Mouse (Mus musculus) spleen, adult 18-20 months (tissue): Measurements from ENCODE around the gene Ufc1.

Source experiments
- DNase-seq, 2 experiments: peaks; one replicate each; pipeline ENCODE4 v3.0.0; 2022; ENCODE audit warnings: mixed read lengths in 2 of 2

Gene Ufc1

GRCm38 (mm10) chr1:171286517-171286916, 8.3 kb downstream of the Ufc1 start:
- no peak for DNase-seq

DNA sequence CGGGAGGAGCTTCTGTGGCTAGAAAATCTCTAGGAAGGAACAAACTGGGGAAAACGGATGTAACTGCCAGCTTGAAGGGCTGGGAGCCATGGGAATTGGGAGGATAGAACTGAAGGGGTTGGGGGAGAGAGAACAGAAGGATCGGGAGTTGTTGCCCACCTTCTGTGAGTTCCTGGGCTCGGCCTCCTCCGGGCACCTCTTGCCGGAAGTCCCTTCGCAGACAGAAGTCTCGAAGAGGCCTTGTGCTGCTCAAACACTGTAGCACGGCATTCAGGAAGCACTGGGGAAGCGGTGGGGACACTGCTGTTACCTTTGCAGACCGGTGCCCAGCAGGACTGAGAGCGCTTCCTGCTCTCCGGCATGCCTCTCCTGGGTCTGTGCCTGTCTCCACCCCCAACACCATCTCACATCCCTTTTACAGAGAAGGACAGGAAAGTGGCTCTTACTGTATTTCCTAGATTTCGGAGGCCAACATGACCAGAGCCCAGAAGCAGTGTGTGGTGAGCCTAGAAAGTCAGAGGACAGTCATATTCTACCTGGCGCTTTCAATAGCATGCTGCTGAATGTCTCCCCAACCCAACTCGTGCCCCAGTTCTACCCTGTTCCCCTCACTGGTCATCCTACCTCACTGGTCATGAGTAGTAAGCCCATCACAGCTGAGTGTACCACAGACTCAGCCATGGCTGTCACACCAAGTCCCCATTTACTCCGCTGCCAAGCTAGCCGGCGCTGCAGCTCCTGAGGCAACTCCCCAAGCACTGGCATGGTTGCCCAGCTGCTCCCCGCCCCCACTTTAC, 9.5 kb downstream of the Ufc1 start:
- no peak for DNase-seq

DNA sequence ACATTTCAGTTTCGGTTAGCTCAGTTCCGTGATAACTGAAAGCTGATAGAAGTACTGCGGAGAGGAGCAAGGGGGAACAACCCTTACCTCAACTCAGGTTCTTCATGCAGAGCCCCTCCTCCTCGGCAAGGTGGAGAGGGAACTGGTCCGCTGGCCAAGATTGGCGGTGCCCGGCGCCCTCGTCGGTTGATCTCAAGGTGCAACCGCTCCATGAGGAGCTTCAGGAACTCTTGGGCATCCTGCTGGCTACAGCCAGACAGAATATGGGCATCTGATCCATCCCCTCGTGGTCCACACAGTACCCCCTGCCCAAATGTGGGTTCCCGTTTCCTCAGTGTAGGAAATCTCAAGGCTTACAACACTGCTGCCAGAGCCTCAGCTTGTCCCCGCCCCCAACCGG, 10.3 kb downstream of the Ufc1 start:
- DNase-seq, result no peak

- DNase-seq, result no peak
These were observed 11.3 kb downstream of the Ufc1 start for GRCm38 (mm10) chr1:171283188-171284160.

DNA sequence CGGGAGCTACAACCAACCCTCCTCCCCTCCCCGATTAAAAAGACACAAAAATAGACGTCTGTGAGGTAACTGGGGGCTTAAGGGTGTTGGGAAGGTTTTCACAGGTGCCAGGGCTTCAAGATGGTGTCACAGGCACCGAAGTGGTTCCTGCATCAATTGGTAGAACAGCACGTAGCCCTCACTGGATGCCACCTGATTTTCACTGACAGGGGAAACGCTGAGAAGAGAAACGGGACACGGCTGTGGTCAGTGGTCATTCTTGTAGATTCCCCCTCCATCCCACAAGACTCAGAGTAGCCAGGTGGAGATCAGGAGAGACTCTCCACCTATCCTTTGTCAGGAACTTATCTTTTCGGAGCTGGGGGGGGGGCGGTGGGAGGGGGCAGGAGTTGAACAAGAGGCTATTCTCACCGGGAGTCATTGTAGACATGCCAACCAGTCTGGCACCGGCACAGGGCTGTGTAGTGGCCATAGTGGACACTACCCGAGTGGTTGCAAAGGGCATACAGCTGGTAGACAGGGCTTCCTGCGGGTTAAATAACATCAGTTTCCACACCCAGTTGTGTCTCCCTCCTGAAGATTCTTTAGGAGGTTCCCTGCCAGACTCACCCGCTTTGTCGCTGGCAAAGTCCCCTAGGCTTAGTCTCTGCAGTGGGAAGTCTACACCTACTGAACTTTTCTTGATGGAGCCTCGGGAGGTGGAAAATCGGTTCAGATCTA, 12.6 kb downstream of the Ufc1 start:
- no peak for DNase-seq

DNA sequence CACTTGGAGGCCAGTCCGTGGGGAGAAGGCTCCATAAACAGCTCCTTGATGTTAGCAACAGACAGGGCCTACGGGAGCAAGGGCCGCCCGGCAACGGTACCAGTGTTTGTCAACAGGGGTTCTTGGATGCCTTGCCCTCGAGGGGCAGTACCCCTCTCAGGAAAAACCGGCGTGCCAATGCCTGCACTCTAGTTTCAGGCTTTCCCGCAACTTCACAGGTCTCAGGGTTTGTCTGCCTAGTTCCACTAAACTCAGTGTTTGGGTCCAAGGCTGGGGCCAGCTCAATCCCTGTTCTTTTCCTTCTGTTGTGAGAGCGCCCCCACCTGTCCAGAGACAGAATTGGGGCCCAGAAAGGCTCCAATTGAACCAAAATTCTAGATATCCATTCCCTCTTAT, 13.3 kb downstream of the Ufc1 start:
- DNase-seq, result peak; percentile 44 to 74

DNA sequence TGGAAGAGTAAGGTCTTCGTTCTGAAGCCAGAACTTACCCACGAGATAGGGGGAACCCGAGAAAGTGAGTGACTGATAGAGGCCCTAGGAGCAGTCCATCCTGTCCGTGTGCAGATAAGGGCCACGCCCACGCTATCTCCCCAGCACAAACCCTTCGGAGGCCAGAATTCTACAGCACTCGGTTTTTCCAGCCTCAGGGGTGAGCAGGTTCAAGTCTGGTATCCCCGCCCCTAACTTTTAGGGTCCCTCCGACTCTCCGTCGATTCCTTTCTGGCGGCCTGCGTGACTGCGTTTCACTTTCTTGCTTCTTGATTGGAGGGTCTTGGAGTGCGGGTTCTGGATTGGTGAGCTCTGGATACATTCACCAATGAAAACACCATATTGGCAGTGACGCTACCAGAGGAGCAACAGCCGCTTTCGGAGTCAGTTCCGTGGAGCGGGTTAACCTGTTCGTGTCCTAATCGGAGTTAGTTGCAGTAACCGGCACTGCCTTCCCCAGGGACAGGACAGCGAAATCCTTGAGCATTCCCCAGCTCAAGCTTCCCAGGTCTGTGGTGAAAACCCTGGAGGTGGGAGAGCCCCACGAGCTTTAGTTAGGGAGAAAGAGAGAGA, 13.8 kb downstream of the Ufc1 start, which contains the start of gene Ppox:
Gene Ppox, minus strand, starts transcription at position 271 of the 612 bp plus-strand sequence.
- DNase-seq, result peak; percentile 67 to 79

GRCm38 (mm10) chr1:171280250-171280915, 14.4 kb downstream of the Ufc1 start:
- no peak for DNase-seq

DNA sequence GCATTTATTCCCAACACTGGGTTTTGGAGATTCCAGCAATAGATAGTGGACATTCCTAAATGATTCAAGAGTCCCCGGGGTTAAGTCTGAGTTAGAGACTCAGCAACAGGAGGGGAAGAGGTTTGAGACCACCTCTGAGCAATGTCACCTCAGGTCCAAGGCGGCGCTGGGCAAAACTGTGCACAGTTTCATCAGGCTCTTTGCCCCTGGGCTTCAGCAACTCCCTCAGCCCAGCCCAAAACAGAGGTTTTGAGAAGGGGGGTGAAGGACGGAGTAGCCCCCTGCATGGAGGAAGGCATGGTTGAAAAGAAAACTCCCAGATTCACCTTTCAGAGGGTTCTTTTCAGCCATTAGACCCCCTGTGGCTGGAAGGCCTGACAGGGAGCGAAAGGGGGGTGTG, 15.1 kb downstream of the Ufc1 start:
- DNase-seq, result no peak

GRCm38 (mm10) chr1:171279012-171279705, 15.7 kb downstream of the Ufc1 start:
- no peak for DNase-seq

- DNase-seq, result no peak
These were observed 16.4 kb downstream of the Ufc1 start for GRCm38 (mm10) chr1:171278436-171278835.

DNA sequence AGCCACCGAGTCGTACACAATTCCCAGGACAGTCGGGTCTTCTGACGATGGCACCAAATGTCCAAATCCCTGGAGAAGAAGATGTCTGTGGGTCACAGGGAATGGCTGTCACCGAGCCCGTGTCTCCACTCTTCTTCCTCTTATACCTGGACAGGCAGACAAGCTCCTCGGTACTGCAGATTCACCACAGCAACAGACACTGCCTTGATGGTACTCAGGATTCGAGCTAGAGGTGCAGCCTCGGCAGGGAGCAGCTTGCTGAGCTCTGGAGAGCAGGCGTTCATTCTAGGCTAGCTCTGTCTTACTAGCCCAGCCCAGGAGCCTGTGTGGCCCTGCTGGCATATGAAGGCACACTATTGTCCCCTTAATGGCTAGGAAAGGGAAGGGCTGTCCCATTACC, 17.1 kb downstream of the Ufc1 start:
- DNase-seq, result no peak

DNA sequence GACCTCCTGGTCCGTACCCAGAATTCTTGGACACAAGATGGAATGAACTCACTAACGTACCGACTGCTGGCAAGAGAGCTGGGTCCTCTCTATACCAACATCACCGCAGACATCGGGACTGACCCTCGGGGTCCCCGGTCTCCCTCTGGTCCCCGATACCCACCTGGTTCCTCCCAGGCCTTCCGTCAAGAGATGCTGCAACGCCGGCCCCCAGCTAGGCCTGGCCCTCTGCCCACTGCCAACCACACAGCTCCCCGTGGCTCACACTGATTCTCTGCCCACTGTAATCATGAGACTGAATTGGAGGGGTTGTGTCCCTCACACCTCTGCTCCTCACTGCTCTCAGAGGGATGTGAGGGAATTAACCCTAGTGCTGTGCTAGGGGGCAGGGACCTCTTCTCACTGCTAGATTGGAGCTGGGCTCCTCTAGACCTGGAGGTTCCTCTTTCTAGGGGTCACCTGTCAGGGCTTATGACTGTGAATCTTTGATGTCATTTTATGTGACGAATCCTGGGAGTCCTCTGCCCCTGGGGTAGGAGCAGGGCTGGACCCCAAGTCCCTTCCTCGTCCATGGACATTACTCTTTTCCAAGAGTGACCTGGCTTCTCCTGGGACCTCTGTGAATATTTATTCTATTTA, 18.6 kb downstream of the Ufc1 start:
- DNase-seq, result no peak

DNA sequence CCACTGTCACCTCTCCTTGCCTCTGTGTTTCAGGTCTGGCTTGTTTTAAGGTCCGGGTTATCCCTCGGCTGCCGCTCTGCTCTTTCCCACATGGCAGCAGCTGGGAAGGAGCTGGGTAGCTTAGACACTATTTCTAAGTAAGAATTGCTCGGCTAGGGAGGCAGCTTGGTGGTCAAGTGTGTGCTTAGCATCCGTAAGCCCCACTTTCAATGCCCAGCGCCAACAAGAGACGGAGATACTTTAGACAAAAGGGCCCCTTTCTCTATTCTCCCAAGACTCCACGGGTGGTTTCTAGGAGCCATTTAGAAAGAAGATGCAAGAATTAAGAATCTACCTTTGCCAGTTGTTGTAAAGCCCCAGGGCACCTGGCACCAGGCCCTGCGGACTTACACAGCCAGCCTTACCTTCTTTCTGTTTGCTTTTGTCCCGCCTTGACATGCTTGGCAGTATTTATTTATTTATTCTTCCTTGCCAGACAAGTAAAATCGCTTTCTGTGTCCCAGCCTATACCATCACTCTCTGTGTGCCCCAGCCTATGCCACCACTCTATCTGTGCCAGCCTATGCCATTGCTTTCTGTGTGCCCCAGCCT, 19.6 kb downstream of the Ufc1 start:
- no peak for DNase-seq

- no peak for DNase-seq
These were observed 20.7 kb downstream of the Ufc1 start for GRCm38 (mm10) chr1:171274171-171274570.

GRCm38 (mm10) chr1:171272086-171272485, 22.7 kb downstream of the Ufc1 start:
- no peak for DNase-seq

- no peak for DNase-seq
These were observed 23.2 kb downstream of the Ufc1 start for GRCm38 (mm10) chr1:171271622-171272021.

DNA sequence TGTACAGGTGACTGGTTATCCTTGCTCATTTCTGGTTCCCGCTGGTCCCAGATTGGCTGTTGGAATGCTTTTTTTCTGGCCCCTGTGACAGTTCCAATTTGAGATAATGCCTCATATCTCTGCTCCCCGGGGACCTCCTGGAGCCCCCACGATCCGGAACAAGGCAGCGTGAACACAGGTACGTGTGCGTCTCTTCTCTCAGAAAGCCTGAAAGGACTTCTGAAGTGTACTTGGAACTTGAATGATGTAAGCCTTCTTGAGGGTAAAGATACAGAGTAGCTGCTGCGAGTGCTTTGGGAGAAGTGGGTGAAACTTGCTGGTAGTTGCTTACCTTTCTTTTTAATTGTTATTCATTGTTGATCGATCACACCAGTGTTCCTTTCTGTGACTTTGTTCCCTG, 23.6 kb downstream of the Ufc1 start:
- DNase-seq, result no peak

DNA sequence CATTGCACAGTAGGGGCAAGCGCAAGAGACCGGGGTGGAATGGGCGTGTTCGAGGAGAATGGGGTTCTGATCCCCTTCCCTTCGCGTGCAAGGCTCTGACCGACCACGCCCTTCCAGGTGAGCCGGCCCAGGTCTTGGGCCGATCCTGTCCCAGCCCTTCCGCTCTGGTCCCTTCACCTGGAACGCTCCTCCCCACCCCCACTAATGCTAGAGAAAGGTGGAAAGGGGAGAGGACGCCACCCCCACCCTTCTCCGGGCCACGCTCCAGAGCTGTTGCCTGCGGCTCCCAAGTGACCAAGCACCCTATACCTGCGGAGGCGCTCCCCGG, 24.3 kb downstream of the Ufc1 start:
- DNase-seq, result no peak

DNA sequence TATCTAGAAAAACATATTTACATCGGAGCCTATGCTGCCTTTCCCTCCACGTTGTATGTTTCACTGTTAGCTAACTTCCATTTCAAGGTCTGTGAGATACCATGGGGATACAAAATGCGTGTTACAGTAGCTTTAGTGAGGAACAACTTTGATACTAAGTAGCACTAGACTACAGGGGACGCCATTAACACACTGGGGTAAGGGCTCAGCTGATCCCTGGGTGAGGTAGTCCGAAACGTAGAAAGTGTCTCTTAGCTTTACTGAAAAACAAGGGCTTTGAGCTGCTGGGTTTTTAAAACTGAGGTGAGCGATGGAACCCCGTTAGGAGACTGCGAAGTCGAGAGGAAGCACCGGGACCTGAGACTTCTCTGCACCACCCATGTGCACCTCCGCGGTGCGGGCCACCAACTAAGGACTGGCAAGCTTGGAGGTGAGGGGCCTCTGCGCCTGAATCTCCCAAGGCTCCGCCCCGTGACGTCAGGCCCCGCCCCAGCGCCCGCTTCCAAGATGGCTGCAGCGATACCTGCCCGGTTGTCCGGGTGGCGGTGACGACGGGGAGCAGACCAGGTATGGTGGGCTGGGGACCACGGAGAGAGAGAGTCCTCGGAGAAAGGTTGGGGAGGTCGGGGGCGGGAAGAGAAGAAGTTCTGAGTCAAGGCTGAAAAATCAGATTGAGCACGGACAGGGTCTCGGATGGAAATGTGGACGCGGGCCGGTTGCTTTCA, 24.8 kb downstream of the Ufc1 start, which contains the start of gene B4galt3:
Gene B4galt3, plus strand, starts transcription at position 481 of the 725 bp plus-strand sequence.
- DNase-seq, result peak; percentile 94 to 99
